Mouse (Mus musculus) liver, adult 2 months (tissue): Measurements from ENCODE around the gene Chl1. TPM values are rescaled to one million over a fixed set of nuclear protein-coding genes. Genes with fewer than 3 reads are reported as not detected.

Experiments used
- DNase-seq: peaks from one replicate; pipeline ENCODE4 v3.0.0-alpha.2; 2011; ENCODE audit warnings: low read depth, low spot score; ENCODE audit errors: extremely low read depth
- H3K27ac ChIP-seq: fragments of 200-500 bp; replicated peaks from 2 replicates; pipeline ENCODE4 v1.5.1; 2012; ENCODE audit warnings: low read depth, mild to moderate bottlenecking, control low read depth, inconsistent platforms, low read length; ENCODE audit not compliant: insufficient read depth
- H3K27me3 ChIP-seq: fragments of 200-500 bp; 2 replicates; pipeline ENCODE4 v1.6.1; 2012; ENCODE audit warnings: mild to moderate bottlenecking, moderate library complexity, low read length, inconsistent platforms; ENCODE audit not compliant: control insufficient read depth, insufficient read depth
- H3K36me3 ChIP-seq: fragments of 200-500 bp; 2 replicates; pipeline ENCODE4 v1.6.1; 2012; ENCODE audit warnings: low read length, inconsistent platforms; ENCODE audit not compliant: control insufficient read depth, insufficient read depth
- H3K4me1 ChIP-seq: fragments of 200-500 bp; 2 replicates; pipeline ENCODE4 v1.6.1; 2011; ENCODE audit warnings: low read length; ENCODE audit not compliant: control insufficient read depth, insufficient read depth
- H3K4me3 ChIP-seq: fragments of 200-500 bp; 2 replicates; pipeline ENCODE4 v1.5.1; 2011; ENCODE audit warnings: low read depth, mild to moderate bottlenecking, control low read depth, low read length, moderate library complexity; ENCODE audit not compliant: insufficient read depth
- H3K79me2 ChIP-seq: fragments of 200-500 bp; 2 replicates; pipeline ENCODE4 v1.6.1; 2012; ENCODE audit warnings: inconsistent platforms, mild to moderate bottlenecking, low read length, moderate library complexity; ENCODE audit not compliant: control insufficient read depth, insufficient read depth
- H3K9ac ChIP-seq: fragments of 200-500 bp; 2 replicates; pipeline ENCODE4 v1.6.1; 2012; ENCODE audit warnings: low read depth, mild to moderate bottlenecking, control low read depth, inconsistent platforms, low read length
- CTCF ChIP-seq: fragments of 200-500 bp; IDR thresholded peaks from 2 replicates; pipeline ENCODE4 v1.5.1; 2011; ENCODE audit warnings: low read depth, low read length, control low read depth
- POLR2A ChIP-seq: fragments of 200-500 bp; IDR thresholded peaks from 2 replicates; pipeline ENCODE4 v1.6.1; 2011; ENCODE audit warnings: low read length, control low read depth; ENCODE audit not compliant: insufficient read depth; ENCODE audit errors: extremely low read depth
- WGBS: fragments of 180-500 bp; shearing (Covaris S2); methylation state at CpG from one replicate; pipeline ENCODE4 v1.1.7; 2018; 5-methylcytosine and 5-hydroxymethylcytosine counted together
- polyA plus RNA-seq: library from polyadenylated mRNA; depleted of rRNA; stranded (reverse); fragments of >200 nt; gene quantifications from 2 replicates; pipeline ENCODE4 v1.2.3, GENCODE M21; 2012
- total RNA-seq: library from RNA; depleted of rRNA; stranded (reverse); fragments of >200 nt; gene quantifications from 2 replicates; pipeline ENCODE4 v1.2.3, GENCODE M21; 2014

Chl1 gene
- total and polyA plus RNA-seq, 2 experiments: under 0.01 TPM; not detected in 1

DNA sequence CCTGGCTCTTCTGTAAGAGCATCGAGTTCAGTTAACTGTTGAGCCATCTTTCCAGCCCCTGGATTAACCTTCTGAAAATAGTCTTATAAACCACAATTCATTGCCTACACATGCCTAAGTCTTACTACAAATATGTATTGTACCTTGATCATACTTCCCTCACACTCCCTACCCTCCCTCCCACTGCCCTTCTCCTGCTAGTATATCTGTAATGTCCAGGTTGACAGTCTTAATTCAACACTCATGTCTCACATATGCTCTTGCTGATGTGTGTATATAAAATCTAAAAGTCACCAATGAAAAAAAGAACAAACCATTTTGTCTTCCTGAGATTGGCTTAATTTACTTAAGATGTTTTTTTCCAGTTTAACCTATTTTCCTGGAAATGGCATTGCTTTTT is 189.1 kb downstream of the Chl1 start:
- Histone ChIP-seq H3K9ac (no peak overlapping the region), H3K4me1 (no peaks in the 10 kb centered on the region), H3K27ac (no peak overlapping the region), H3K36me3 (no peaks in the 10 kb centered on the region), H3K79me2 (no peaks in the 10 kb centered on the region), H3K4me3 (no peak overlapping the region), H3K27me3 (no peaks in the 10 kb centered on the region)
- TF ChIP-seq POLR2A: no peak
- TF ChIP-seq CTCF: no peak
- 88% methylated on average over 1 of the region's 1 CpGs for WGBS
- no peak for DNase-seq

- DNase-seq: no peak
- Histone ChIP-seq H3K27ac (no peak overlapping the region), H3K79me2 (no peaks in the 10 kb centered on the region), H3K4me3 (no peak overlapping the region), H3K9ac (no peak overlapping the region), H3K4me1 (no peaks in the 10 kb centered on the region), H3K36me3 (no peaks in the 10 kb centered on the region), H3K27me3 (no peaks in the 10 kb centered on the region)
- 67% methylated on average over 1 of the region's 1 CpGs for WGBS
- TF ChIP-seq POLR2A (no peak), CTCF (no peak)
These were observed 189.5 kb downstream of the Chl1 start for GRCm38 (mm10) chr6:103699895-103700294.

DNA sequence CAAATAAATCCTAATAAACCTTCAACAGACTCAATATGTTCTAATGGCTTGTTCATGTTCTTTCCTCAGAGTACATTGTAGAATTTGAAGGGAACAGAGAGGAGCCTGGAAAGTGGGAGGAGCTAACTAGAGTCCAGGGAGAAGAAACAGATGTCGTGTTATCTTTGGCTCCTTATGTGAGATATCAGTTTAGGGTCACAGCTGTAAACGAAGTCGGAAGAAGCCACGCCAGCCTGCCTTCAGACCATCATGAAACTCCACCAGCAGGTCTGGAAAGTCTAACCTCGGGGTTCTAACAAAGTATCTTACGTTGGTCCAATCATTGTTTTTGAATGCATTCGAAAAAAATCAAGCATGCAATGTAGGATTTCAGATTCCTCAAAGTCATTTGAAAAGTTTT is 189.9 kb downstream of the Chl1 start:
- no peak overlapping the region for H3K4me3 ChIP-seq
- H3K27ac ChIP-seq: no peak overlapping the region
- TF ChIP-seq CTCF (no peak), POLR2A (no peak)
- no peak for DNase-seq
- H3K4me1 ChIP-seq: no peaks in the 10 kb centered on the region
- H3K79me2 ChIP-seq: no peaks in the 10 kb centered on the region
- WGBS: 56% methylated on average over 7 of the region's 7 CpGs
- H3K36me3 ChIP-seq: no peaks in the 10 kb centered on the region
- no peak overlapping the region for H3K9ac ChIP-seq
- no peaks in the 10 kb centered on the region for H3K27me3 ChIP-seq

GRCm38 (mm10) chr6:103706366-103706765 is 196.0 kb downstream of the Chl1 start:
- DNase-seq: no peak
- no peak overlapping the region for H3K27ac ChIP-seq
- no peaks in the 10 kb centered on the region for H3K27me3 ChIP-seq
- no peaks in the 10 kb centered on the region for H3K79me2 ChIP-seq
- no peaks in the 10 kb centered on the region for H3K4me1 ChIP-seq
- no peak overlapping the region for H3K9ac ChIP-seq
- no peak overlapping the region for H3K4me3 ChIP-seq
- WGBS: 77% methylated on average over 3 of the region's 3 CpGs
- H3K36me3 ChIP-seq: no peaks in the 10 kb centered on the region
- no peak for TF ChIP-seq POLR2A
- no peak for TF ChIP-seq CTCF

DNA sequence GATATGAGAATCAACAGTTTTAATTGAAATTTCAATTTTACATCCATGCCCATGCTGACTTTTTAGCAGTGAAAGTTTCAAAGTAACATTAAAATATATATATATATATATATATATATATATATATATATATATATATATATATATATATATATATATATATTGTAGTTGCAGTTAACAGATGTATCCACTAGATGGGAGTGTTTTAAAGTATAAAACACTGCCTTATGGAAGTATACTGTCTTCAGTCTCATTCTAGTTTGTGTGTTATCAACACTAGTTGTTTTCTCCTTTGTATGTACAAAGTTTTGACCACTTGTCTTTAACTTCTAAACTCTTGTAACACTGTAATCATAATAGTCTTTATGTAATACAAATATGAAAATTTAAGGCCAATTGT is 228.9 kb downstream of the Chl1 start:
- Histone ChIP-seq H3K27ac (no peak overlapping the region), H3K27me3 (no peaks in the 10 kb centered on the region), H3K4me1 (no peaks in the 10 kb centered on the region), H3K36me3 (no peaks in the 10 kb centered on the region), H3K79me2 (no peaks in the 10 kb centered on the region), H3K4me3 (no peak overlapping the region), H3K9ac (no peak overlapping the region)
- DNase-seq: no peak
- no peak for TF ChIP-seq CTCF

DNA sequence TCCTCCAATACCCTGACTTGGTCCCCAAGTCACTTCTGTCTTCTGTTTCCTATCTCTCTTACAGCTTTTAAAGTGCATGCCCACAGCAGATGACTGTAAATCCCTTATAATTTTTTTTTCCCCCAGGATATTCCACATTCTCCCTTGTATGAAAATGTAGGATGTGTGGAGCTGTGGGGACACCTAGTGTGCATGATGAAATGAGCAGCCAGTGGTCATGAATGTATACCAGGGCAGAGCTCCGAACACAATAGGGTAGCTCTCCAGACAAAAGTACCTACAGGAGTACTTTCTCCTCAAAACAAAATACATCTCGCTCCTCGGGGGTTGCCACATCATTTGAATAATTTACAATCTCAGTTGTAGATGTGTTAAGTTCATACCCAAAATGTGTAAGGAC is 232.4 kb downstream of the Chl1 start:
- Histone ChIP-seq H3K79me2 (no peaks in the 10 kb centered on the region), H3K27me3 (no peaks in the 10 kb centered on the region), H3K36me3 (no peaks in the 10 kb centered on the region), H3K4me1 (no peaks in the 10 kb centered on the region), H3K4me3 (no peak overlapping the region), H3K9ac (no peak overlapping the region), H3K27ac (no peak overlapping the region)
- no peak for DNase-seq
- TF ChIP-seq CTCF (no peak), POLR2A (no peak)
- 55% methylated on average over 3 of the region's 3 CpGs for WGBS
